Mouse (Mus musculus) limb, embryonic 14.5 days (tissue): ENCODE measurements around the gene Stk10. TPM values are rescaled to one million over a fixed set of nuclear protein-coding genes. Genes with fewer than 3 reads are reported as not detected.

Source experiments
- ATAC-seq: fragments of 200-750 bp; cut with Nextera tagmentation; 2 replicates; pipeline ENCODE4 v1.8.0; 2017; ENCODE audit warnings: low read depth, moderate number of reproducible peaks, moderate TSS enrichment; ENCODE audit not compliant: low FRiP score
- DNase-seq: peaks from one replicate; pipeline ENCODE4 v3.0.0-alpha.2; 2015; ENCODE audit warnings: low spot score
- H3K27ac ChIP-seq: fragments of 300-500 bp; sonication (generic); replicated peaks from 2 replicates; pipeline ENCODE4 v1.5.1; 2014; ENCODE audit warnings: low read depth, mild to moderate bottlenecking, low read length, moderate library complexity, mixed read lengths
- H3K27me3 ChIP-seq: fragments of 300-500 bp; sonication (generic); 2 replicates; pipeline ENCODE4 v1.6.1; 2014; ENCODE audit warnings: low read length, mixed read lengths; ENCODE audit not compliant: control insufficient read depth, insufficient read depth
- H3K36me3 ChIP-seq: fragments of 300-500 bp; sonication (generic); 2 replicates; pipeline ENCODE4 v1.6.1; 2014; ENCODE audit warnings: mild to moderate bottlenecking, low read length, moderate library complexity, mixed read lengths; ENCODE audit not compliant: control insufficient read depth, insufficient read depth
- H3K4me1 ChIP-seq: fragments of 300-500 bp; sonication (generic); 2 replicates; pipeline ENCODE4 v1.6.1; 2014; ENCODE audit warnings: antibody characterized with exemption, low read length, mixed read lengths; ENCODE audit not compliant: control insufficient read depth, insufficient read depth
- H3K4me2 ChIP-seq: fragments of 300-500 bp; sonication (generic); replicated peaks from 2 replicates; pipeline ENCODE4 v1.6.1; 2014; ENCODE audit warnings: low read depth, mild to moderate bottlenecking, low read length, moderate library complexity; ENCODE audit not compliant: severe bottlenecking
- H3K4me3 ChIP-seq: fragments of 300-500 bp; sonication (generic); replicated peaks from 2 replicates; pipeline ENCODE4 v1.5.1; 2014; ENCODE audit warnings: low read length
- H3K9ac ChIP-seq: fragments of 300-500 bp; sonication (generic); 2 replicates; pipeline ENCODE4 v1.6.1; 2014; ENCODE audit warnings: mild to moderate bottlenecking, low read depth, low read length, moderate library complexity; ENCODE audit not compliant: severe bottlenecking
- H3K9me3 ChIP-seq: fragments of 300-500 bp; sonication (generic); 2 replicates; pipeline ENCODE4 v1.6.1; 2016; ENCODE audit warnings: low read length; ENCODE audit not compliant: control insufficient read depth
- POLR2A ChIP-seq: fragments of 200-500 bp; IDR thresholded peaks from 2 replicates; pipeline ENCODE4 v1.8.0; 2012; ENCODE audit warnings: inconsistent platforms, mild to moderate bottlenecking, moderate library complexity, borderline replicate concordance; ENCODE audit not compliant: insufficient read depth, insufficient read length; ENCODE audit errors: extremely low read depth
- WGBS: fragments of 180-500 bp; shearing (Covaris S2); extraction: QIAGEN DNeasy Blood & Tissue Kit; methylation state at CpG from one replicate; pipeline ENCODE4 v1.1.7; 2014; 5-methylcytosine and 5-hydroxymethylcytosine counted together
- polyA plus RNA-seq, 2 experiments: library from polyadenylated mRNA; depleted of rRNA in 1 of 2; stranded (reverse) in 1 of 2; unstranded in 1 of 2; fragments of >200 nt; fragmentation: Nextera tagmentation in 1 of 2; extraction: Ambion mirVana in 1 of 2; gene quantifications; 2 replicates each; pipeline versions ENCODE4 v1.2.1 to v1.2.3; 2012 to 2014

The Stk10 gene
- polyA plus RNA-seq, 2 experiments: 1.9 to 7.1 TPM

GRCm38 (mm10) chr11:32626079-32626478 is 93.0 kb downstream of the Stk10 start:
- Histone ChIP-seq H3K27ac (no peak overlapping the region), H3K4me2 (no peak overlapping the region), H3K4me3 (no peak overlapping the region), H3K9ac (no peak overlapping the region), H3K9me3 (no peaks in the 10 kb centered on the region), H3K36me3 (no peaks in the 10 kb centered on the region; the same call in 1 of the 2 replicates), H3K27me3 (no peaks in the 10 kb centered on the region), H3K4me1 (no peaks in the 10 kb centered on the region)
- DNase-seq: no peak
- no peak for ATAC-seq
- WGBS: 71% methylated on average over 6 of the region's 6 CpGs
- no peak for TF ChIP-seq POLR2A

DNA sequence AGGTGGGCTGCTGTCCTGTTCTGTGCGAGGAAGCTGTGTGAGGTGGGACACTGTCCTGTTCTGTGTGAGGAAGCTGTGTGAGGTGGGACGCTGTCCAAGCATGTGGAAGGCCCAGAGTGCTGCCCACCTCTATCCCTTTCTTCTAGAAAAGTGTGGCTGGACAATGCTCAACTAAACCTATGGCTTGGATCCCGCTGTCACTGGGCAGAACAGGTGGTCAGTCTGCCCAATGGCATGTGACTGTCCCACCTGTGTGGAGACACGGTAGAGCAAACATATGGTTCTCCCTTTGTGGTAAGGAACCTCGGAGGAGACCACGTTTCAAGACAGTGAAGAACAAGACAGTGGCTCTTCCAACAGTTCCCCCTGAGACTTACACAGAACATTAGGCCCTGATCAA is 94.8 kb downstream of the Stk10 start:
- Histone ChIP-seq H3K9ac (no peak overlapping the region), H3K4me2 (no peak overlapping the region), H3K4me1 (no peaks in the 10 kb centered on the region), H3K9me3 (no peaks in the 10 kb centered on the region), H3K36me3 (no peaks in the 10 kb centered on the region; the same call in 1 of the 2 replicates), H3K27me3 (no peaks in the 10 kb centered on the region), H3K4me3 (no peak overlapping the region), H3K27ac (no peak overlapping the region)
- DNase-seq: no peak
- 78% methylated on average over 6 of the region's 6 CpGs for WGBS
- TF ChIP-seq POLR2A: no peak
- ATAC-seq: no peak

DNA sequence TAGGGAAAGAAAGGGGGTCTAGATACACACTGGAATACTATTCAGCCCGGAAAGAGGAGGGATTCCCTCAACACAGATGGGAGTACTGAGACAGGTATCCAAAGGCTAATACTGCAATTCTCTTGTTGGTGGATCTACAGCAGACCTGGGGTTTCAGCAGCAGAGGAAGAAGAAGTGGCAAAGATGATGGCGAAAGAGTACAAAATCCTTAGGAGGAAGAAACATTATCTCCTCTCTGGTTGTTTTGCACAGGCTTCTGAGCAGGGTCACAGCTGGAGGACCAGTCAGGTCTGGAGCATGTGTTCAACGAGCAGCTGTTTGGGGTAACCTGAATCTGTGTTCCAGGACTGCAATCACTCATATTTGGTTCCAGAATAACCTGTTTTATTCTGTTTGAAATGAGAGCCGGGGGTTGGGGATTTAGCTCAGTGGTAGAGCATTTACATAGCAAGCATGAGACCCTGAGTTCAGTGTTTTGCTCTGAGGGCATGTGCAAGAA is 96.7 kb downstream of the Stk10 start:
- no peaks in the 10 kb centered on the region for H3K4me1 ChIP-seq
- no peaks in the 10 kb centered on the region for H3K36me3 ChIP-seq
- no peak overlapping the region for H3K9ac ChIP-seq
- H3K27me3 ChIP-seq: no peaks in the 10 kb centered on the region
- DNase-seq: peak; percentile 18
- no peak overlapping the region for H3K27ac ChIP-seq
- H3K4me2 ChIP-seq: no peak overlapping the region
- H3K4me3 ChIP-seq: no peak overlapping the region
- peak; percentile 60; the same call in 1 of the 2 replicates for ATAC-seq
- no peaks in the 10 kb centered on the region for H3K9me3 ChIP-seq
- no peak for TF ChIP-seq POLR2A
- 68% methylated on average over 4 of the region's 4 CpGs for WGBS

DNA sequence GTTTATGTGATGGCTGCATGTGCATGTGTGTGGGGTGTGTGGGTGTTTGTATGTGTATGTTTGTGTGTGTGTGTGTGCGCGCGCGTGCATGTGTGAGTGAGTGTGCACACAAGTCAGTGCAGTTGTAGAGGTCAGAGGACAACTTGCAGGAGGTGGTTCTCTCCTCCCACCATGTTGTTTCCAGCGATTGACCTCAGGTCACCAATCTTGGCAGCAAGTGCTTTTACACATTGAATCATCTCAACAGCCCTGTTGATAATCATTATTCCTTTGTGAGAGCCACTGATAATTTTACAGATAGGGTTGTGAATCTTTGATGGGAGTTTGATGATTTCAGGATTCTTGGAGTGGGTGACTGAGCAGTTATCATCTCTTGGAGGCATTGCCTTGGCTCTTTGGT is 99.6 kb downstream of the Stk10 start:
- Histone ChIP-seq H3K4me1 (no peaks in the 10 kb centered on the region), H3K9me3 (no peaks in the 10 kb centered on the region), H3K4me3 (no peak overlapping the region), H3K27ac (no peak overlapping the region), H3K9ac (no peak overlapping the region), H3K4me2 (no peak overlapping the region), H3K27me3 (no peaks in the 10 kb centered on the region), H3K36me3 (no peaks in the 10 kb centered on the region)
- no peak for ATAC-seq
- WGBS: 96% methylated on average over 5 of the region's 5 CpGs
- TF ChIP-seq POLR2A: no peak
- no peak for DNase-seq

DNA sequence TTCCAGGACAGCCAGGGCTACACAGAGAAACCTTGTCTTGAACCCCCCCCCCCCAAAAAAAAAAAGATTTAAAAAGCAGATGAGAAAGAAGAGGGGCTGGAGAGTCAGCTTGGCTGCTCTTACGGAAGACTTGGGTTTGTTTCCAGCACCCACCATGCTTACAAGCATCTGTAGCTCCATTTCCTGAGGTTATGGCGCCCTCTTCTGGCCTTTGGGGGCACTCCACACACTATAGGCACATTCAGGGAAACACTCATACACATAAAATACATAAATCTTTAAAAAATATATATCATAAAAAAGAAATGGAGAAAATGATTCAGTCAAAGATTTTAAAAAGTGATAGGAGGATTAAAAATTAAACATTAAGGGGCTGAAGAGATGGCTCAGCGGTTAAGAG is 100.4 kb downstream of the Stk10 start:
- no peak for TF ChIP-seq POLR2A
- H3K4me1 ChIP-seq: peaks cover 2% of the 10 kb centered on the region; the same call in 1 of the 2 replicates
- DNase-seq (no peak), ATAC-seq (no peak)
- H3K36me3 ChIP-seq: no peaks in the 10 kb centered on the region
- no peaks in the 10 kb centered on the region for H3K27me3 ChIP-seq
- no peak overlapping the region for H3K27ac ChIP-seq
- no peak overlapping the region for H3K9ac ChIP-seq
- no peak overlapping the region for H3K4me2 ChIP-seq
- H3K9me3 ChIP-seq: no peaks in the 10 kb centered on the region
- no peak overlapping the region for H3K4me3 ChIP-seq
- 72% methylated on average over 3 of the region's 3 CpGs for WGBS

DNA sequence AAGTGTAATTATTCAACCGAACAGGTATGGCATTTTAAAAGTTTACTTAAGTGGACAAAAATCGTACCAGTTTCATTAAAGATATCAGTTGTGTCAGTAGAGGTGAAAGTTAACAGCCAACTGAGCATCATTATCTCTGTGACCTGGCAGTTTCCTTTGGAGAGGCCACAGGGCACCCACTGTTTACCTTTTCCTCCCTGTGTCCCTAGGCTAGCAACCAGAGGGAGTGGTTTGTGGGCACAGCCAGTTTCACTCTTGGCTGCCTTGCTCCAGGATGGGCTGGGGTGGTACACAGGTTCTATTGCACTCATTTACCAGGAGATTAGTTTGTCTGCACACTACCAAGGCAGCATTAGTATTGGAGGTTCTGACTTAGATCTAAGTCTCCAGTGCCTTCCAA is 101.0 kb downstream of the Stk10 start:
- Histone ChIP-seq H3K4me2 (no peak overlapping the region), H3K27me3 (no peaks in the 10 kb centered on the region), H3K36me3 (no peaks in the 10 kb centered on the region), H3K9me3 (no peaks in the 10 kb centered on the region), H3K27ac (no peak overlapping the region), H3K4me3 (no peak overlapping the region), H3K4me1 (peaks cover 7% of the 10 kb centered on the region; the same call in 1 of the 2 replicates), H3K9ac (no peak overlapping the region)
- WGBS: 92% methylated on average over 2 of the region's 2 CpGs
- no peak for DNase-seq
- no peak for TF ChIP-seq POLR2A
- ATAC-seq: no peak
